11 mouse cellular contexts compared by ENCODE assay signal in the genomic region with DNA sequence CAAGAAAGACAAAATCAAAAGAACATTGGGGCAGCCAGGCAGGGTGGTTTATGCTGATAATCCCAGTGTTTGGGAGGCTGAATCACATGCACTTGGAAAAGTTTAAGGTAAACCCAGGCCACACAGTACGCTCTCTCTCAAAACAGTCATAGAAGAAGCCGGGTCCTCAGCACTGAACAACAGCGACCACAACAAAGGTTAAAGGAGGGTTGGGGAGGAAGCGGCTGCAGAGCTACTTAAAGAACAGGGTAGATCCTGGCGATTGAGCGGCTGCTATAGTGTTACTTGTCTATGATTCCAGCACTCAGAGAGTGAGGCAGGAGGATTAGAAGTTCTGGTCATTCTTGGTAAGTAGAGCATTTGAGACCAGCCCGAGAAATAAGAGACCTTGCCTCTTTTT.
"Had no signal": no experiment of that assay in that cellular context is flagged by ENCODE, and none has a peak within 500 bp of the region (broad histone marks: within the 10 kb centered on the region; RNA-seq: fewer than 3 reads in every experiment).

No protein-coding gene starts in this region.

- H3K4me3 ChIP-seq: limb, embryonic 13.5 days; neural tube, embryonic 13.5 days had no signal

- H3K9me3 ChIP-seq: limb, embryonic 13.5 days; neural tube, embryonic 13.5 days had no signal

- H3K9ac ChIP-seq: limb, embryonic 13.5 days; liver, embryonic 14.5 days; neural tube, embryonic 13.5 days had no signal

- H3K4me1 ChIP-seq: limb, embryonic 13.5 days; neural tube, embryonic 13.5 days had no signal

- H3K27ac ChIP-seq: limb, embryonic 13.5 days; liver, embryonic 14.5 days; neural tube, embryonic 13.5 days had no signal

- H3K27me3 ChIP-seq: limb, embryonic 13.5 days; neural tube, embryonic 13.5 days had no signal

- DNase-seq: kidney, adult 11 months; kidney, postnatal 10 days; left cerebral cortex, postnatal 4 days; lung, adult 18-20 months; lung, postnatal 36 days; midbrain, embryonic 14.5 days; retina, postnatal 1 day; right cerebral cortex, postnatal 14 days had no signal

- H3K4me2 ChIP-seq: limb, embryonic 13.5 days; neural tube, embryonic 13.5 days had no signal
